Comparison of ENCODE assay signal across 45 mouse cellular contexts in the genomic region with DNA sequence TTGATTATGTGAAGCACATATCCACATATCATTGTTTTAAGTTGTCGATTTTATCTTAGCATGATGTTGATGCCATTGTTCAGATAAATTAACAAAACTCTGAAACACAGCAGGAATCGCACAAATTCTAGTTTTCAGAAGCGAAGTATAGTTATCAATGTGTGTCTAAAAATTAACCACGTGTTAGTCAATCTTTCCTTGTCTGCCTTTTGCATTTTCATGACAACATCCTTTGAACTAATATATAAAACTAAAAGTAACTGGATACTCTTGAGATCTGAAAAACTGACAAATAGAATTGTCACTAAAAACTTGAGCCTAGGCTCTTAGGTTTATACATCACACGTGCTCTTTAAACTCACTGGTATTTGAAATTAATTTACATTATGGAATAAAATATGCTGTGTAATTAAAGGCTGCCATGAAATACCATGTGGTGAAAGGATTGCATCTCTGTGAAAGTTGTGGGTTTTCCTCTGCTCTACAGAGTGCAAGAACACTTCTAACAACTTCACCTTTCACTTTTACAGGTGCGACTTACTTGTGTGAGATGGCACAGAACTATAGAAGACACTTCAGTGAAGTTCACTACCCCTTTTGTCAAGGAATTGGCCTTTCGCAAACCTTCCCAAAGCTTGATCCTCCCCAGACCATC. TPM values are rescaled to one million over a fixed set of nuclear protein-coding genes. Genes with fewer than 3 reads are reported as not detected.
"Had no signal": no experiment of that assay in that cellular context is flagged by ENCODE, and none has a peak within 500 bp of the region (broad histone marks: within the 10 kb centered on the region; RNA-seq: fewer than 3 reads in every experiment).

No protein-coding gene starts in this region.

- H3K4me1 ChIP-seq: limb, embryonic 10.5 days; limb, embryonic 12.5 days; limb, embryonic 13.5 days; limb, embryonic 15.5 days; liver, embryonic 12.5 days; liver, embryonic 13.5 days; liver, embryonic 15.5 days; lung, embryonic 15.5 days; midbrain, embryonic 10.5 days; midbrain, embryonic 12.5 days; midbrain, embryonic 13.5 days; midbrain, embryonic 15.5 days; neural tube, embryonic 12.5 days had no signal

- H3K4me2 ChIP-seq: limb, embryonic 12.5 days; limb, embryonic 13.5 days; limb, embryonic 15.5 days; liver, embryonic 11.5 days; liver, embryonic 12.5 days; liver, embryonic 13.5 days; liver, embryonic 15.5 days; lung, embryonic 14.5 days; lung, embryonic 15.5 days; midbrain, embryonic 11.5 days; midbrain, embryonic 12.5 days; midbrain, embryonic 13.5 days; midbrain, embryonic 15.5 days; neural tube, embryonic 12.5 days had no signal

- H3K9me3 ChIP-seq: limb, embryonic 10.5 days; limb, embryonic 12.5 days; limb, embryonic 13.5 days; limb, embryonic 15.5 days; liver, embryonic 12.5 days; liver, embryonic 13.5 days; liver, embryonic 15.5 days; lung, embryonic 15.5 days; megakaryocyte, embryonic 14.5 days; midbrain, embryonic 10.5 days; midbrain, embryonic 12.5 days; midbrain, embryonic 13.5 days; midbrain, embryonic 15.5 days; neural tube, embryonic 12.5 days had no signal

- H3K4me3 ChIP-seq: limb, embryonic 10.5 days; limb, embryonic 12.5 days; limb, embryonic 13.5 days; limb, embryonic 15.5 days; liver, embryonic 12.5 days; liver, embryonic 13.5 days; liver, embryonic 15.5 days; lung, embryonic 15.5 days; midbrain, embryonic 10.5 days; midbrain, embryonic 12.5 days; midbrain, embryonic 13.5 days; midbrain, embryonic 15.5 days; myocyte; neural tube, embryonic 12.5 days had no signal

- DNase-seq: left cerebral cortex, postnatal 4 days; liver; liver, embryonic 13.5 days; liver, postnatal 0 days; lung, adult 18-20 months; lung, adult 2 months; lung, embryonic 14.5 days; lung, postnatal 10 days; lung, postnatal 14 days; lung, postnatal 36 days; lung, postnatal 4 days; midbrain, embryonic 14.5 days had no signal

- ATAC-seq: liver, embryonic 12.5 days; liver, postnatal 0 days; lung, postnatal 0 days; midbrain, embryonic 13.5 days; midbrain, embryonic 15.5 days; midbrain, embryonic 16.5 days had no signal

- H3K9ac ChIP-seq: limb, embryonic 12.5 days; limb, embryonic 13.5 days; limb, embryonic 15.5 days; liver, embryonic 12.5 days; liver, embryonic 13.5 days; liver, embryonic 14.5 days; liver, embryonic 15.5 days; liver, postnatal 0 days; lung, embryonic 14.5 days; lung, embryonic 15.5 days; midbrain, embryonic 12.5 days; midbrain, embryonic 13.5 days; midbrain, embryonic 15.5 days; neural tube, embryonic 12.5 days had no signal

- H3K27ac ChIP-seq: limb, embryonic 10.5 days; limb, embryonic 12.5 days; limb, embryonic 13.5 days; limb, embryonic 15.5 days; liver, embryonic 12.5 days; liver, embryonic 13.5 days; liver, embryonic 14.5 days; liver, embryonic 15.5 days; lung, embryonic 15.5 days; macrophage; midbrain, embryonic 10.5 days; midbrain, embryonic 12.5 days; midbrain, embryonic 13.5 days; midbrain, embryonic 15.5 days; neural tube, embryonic 12.5 days had no signal

- H3K36me3 ChIP-seq: limb, embryonic 10.5 days; limb, embryonic 12.5 days; limb, embryonic 13.5 days; limb, embryonic 15.5 days; liver, embryonic 12.5 days; liver, embryonic 13.5 days; liver, embryonic 15.5 days; lung, embryonic 15.5 days; midbrain, embryonic 10.5 days; midbrain, embryonic 12.5 days; midbrain, embryonic 13.5 days; midbrain, embryonic 15.5 days; neural tube, embryonic 12.5 days had no signal

- H3K27me3 ChIP-seq: limb, embryonic 12.5 days; limb, embryonic 13.5 days; limb, embryonic 15.5 days; liver, embryonic 12.5 days; liver, embryonic 13.5 days; liver, embryonic 15.5 days; lung, embryonic 15.5 days; megakaryocyte, embryonic 14.5 days; midbrain, embryonic 12.5 days; midbrain, embryonic 13.5 days; midbrain, embryonic 15.5 days; neural tube, embryonic 12.5 days had no signal

RNA-seq across cellular contexts. Expression of a gene that starts 20.0 kb away (rescaled TPM):
- total RNA-seq: left cerebral cortex, postnatal 10 days; left cerebral cortex, postnatal 14 days; left cerebral cortex, postnatal 25 days; left cerebral cortex, postnatal 36 days; left cerebral cortex, postnatal 4 days; liver, adult 2 months; megakaryocyte progenitor cell, adult 5-6 weeks; megakaryocyte, adult 5-6 weeks; megakaryocyte-erythroid progenitor cell, adult 5-6 weeks; monocyte, adult 5-6 weeks had no signal
- polyA plus RNA-seq: limb, embryonic 11.5 days; liver, adult 2 months; liver, embryonic 11.5 days; liver, embryonic 12.5 days; liver, embryonic 13.5 days; liver, embryonic 14.5 days; liver, embryonic 15.5 days; liver, embryonic 16.5 days; liver, postnatal 0 days; lung, adult 2 months; lung, embryonic 14.5 days; macrophage; midbrain, embryonic 10.5 days; midbrain, embryonic 11.5 days; midbrain, embryonic 12.5 days; midbrain, embryonic 15.5 days; midbrain, postnatal 0 days; myocyte had no signal

RNA-seq across cellular contexts. Expression of a gene that starts 42.7 kb away (rescaled TPM):
- total RNA-seq: left cerebral cortex, postnatal 36 days; liver, adult 2 months; megakaryocyte progenitor cell, adult 5-6 weeks; megakaryocyte, adult 5-6 weeks; megakaryocyte-erythroid progenitor cell, adult 5-6 weeks; midbrain, postnatal 0 days; monocyte, adult 5-6 weeks had no signal
- polyA plus RNA-seq: limb, embryonic 10.5 days; limb, embryonic 11.5 days; limb, embryonic 12.5 days; liver, adult 2 months; liver, embryonic 12.5 days; liver, embryonic 13.5 days; liver, embryonic 14.5 days; liver, embryonic 15.5 days; liver, embryonic 16.5 days; liver, postnatal 0 days; lung, adult 2 months; lung, embryonic 14.5 days; lung, embryonic 15.5 days; lung, postnatal 0 days; macrophage; midbrain, embryonic 10.5 days; midbrain, embryonic 11.5 days; midbrain, embryonic 12.5 days; midbrain, embryonic 13.5 days; midbrain, embryonic 14.5 days; midbrain, embryonic 15.5 days; midbrain, embryonic 16.5 days; midbrain, postnatal 0 days; neural tube, embryonic 11.5 days; neural tube, embryonic 12.5 days had no signal
